Mouse (Mus musculus) liver, embryonic 14.5 days (tissue): Measurements from ENCODE around the gene Ethe1. TPM values are rescaled to one million over a fixed set of nuclear protein-coding genes. Genes with fewer than 3 reads are reported as not detected.
"Not testable (repeated sequence)": the region's sequence is repeated elsewhere in the genome, so short reads cannot be mapped to it uniquely, and the experiment has no call there.

Experiments
- ATAC-seq: fragments of 200-750 bp; cut with Nextera tagmentation; 2 replicates; pipeline ENCODE4 v1.8.0; 2017; ENCODE audit warnings: moderate number of reproducible peaks, mild to moderate bottlenecking, moderate library complexity; ENCODE audit not compliant: insufficient read depth
- DNase-seq, 3 experiments: peaks; one replicate each; pipeline ENCODE4 v3.0.0-alpha.2; 2012 to 2013; ENCODE audit warnings: low read depth in 3 of 3, low spot score in 3 of 3
- H3K27ac ChIP-seq: fragments of 300-500 bp; sonication (generic); 2 replicates; pipeline ENCODE4 v1.5.1; 2014; ENCODE audit warnings: moderate library complexity, mild to moderate bottlenecking, control low read depth, inconsistent platforms
- H3K27me3 ChIP-seq: fragments of 300-500 bp; sonication (generic); 2 replicates; pipeline ENCODE4 v1.6.1; 2014; ENCODE audit warnings: mild to moderate bottlenecking, low read length, moderate library complexity; ENCODE audit not compliant: control insufficient read depth, insufficient read depth
- H3K36me3 ChIP-seq: fragments of 300-500 bp; sonication (generic); replicated peaks from 2 replicates; pipeline ENCODE4 v1.6.1; 2014; ENCODE audit warnings: low read depth; ENCODE audit not compliant: control insufficient read depth, insufficient read depth
- H3K4me1 ChIP-seq, 2 experiments: fragments of 200-500 bp in 1 of 2; fragments of 300-500 bp in 1 of 2; sonication (generic) in 1 of 2; replicated peaks; 2 replicates each; pipeline ENCODE4 v1.6.1; 2012 to 2014; ENCODE audit warnings: antibody characterized with exemption in 1 of 2, inconsistent platforms in 1 of 2, low read length in 1 of 2; ENCODE audit not compliant: control insufficient read depth in 2 of 2, insufficient read depth in 2 of 2
- H3K4me2 ChIP-seq: fragments of 300-500 bp; sonication (generic); 2 replicates; pipeline ENCODE4 v1.6.1; 2014; ENCODE audit warnings: low read depth, mild to moderate bottlenecking, control low read depth, moderate library complexity
- H3K4me3 ChIP-seq, 2 experiments: fragments of 200-500 bp in 1 of 2; fragments of 300-500 bp in 1 of 2; sonication (generic) in 1 of 2; 2 replicates each; pipeline ENCODE4 v1.5.1; 2012 to 2014; ENCODE audit warnings: low read depth in 2 of 2, low read length in 2 of 2, mild to moderate bottlenecking in 2 of 2, control low read depth in 1 of 2, inconsistent platforms in 1 of 2, moderate library complexity in 1 of 2; ENCODE audit not compliant: insufficient read depth in 1 of 2
- H3K9ac ChIP-seq: fragments of 300-500 bp; sonication (generic); replicated peaks from 2 replicates; pipeline ENCODE4 v1.6.1; 2014; ENCODE audit warnings: mild to moderate bottlenecking, control low read depth, moderate library complexity
- H3K9me3 ChIP-seq: fragments of 300-500 bp; sonication (generic); 2 replicates; pipeline ENCODE4 v1.6.1; 2016; ENCODE audit warnings: low read length, mixed read lengths; ENCODE audit not compliant: control insufficient read depth
- CTCF ChIP-seq: IDR thresholded peaks from 2 replicates; pipeline ENCODE4 v1.5.1; 2016; ENCODE audit warnings: antibody characterized with exemption, low read depth, control low read depth
- EP300 ChIP-seq: IDR thresholded peaks from 2 replicates; pipeline ENCODE4 v1.6.1; 2016; ENCODE audit warnings: antibody characterized with exemption, low read depth
- WGBS: fragments of 180-500 bp; shearing (Covaris S2); extraction: QIAGEN DNeasy Blood & Tissue Kit; methylation state at CpG from one replicate; pipeline ENCODE4 v1.1.7; 2014; ENCODE audit not compliant: insufficient replicate concordance; 5-methylcytosine and 5-hydroxymethylcytosine counted together
- polyA plus RNA-seq, 2 experiments: library from polyadenylated mRNA; depleted of rRNA in 1 of 2; stranded (reverse) in 1 of 2; unstranded in 1 of 2; fragments of >200 nt; fragmentation: Nextera tagmentation in 1 of 2; extraction: Ambion mirVana in 1 of 2; gene quantifications; 2 replicates each; pipeline versions ENCODE4 v1.2.1 to v1.2.3; 2012 to 2014

The Ethe1 gene
- polyA plus RNA-seq, 2 experiments: 14.8 to 24.8 TPM

DNA sequence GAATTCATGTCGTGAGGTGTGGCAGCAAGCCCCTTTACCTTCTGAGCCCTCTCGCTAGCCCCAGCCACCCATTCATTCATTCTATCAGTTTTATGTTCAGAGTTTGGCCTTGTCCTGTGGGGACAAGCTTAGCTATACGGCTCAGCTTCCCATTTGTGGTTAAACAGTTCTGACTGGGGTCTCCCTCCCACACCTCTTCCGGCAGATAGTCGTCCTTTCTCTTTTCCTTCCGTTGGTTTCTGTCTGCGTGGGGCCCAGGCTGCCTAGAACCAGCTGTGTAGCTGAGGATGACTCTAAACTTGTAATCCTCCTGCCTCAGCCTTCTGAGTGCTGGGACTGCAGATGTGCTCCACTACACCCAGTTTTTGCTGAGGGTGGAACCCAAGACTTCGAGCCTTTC is 30.4 kb downstream of the Ethe1 start:
- DNase-seq (no peak), ATAC-seq (no peak)
- Histone ChIP-seq H3K27me3 (peaks cover 6% of the 10 kb centered on the region), H3K9me3 (no peaks in the 10 kb centered on the region; the same call in 1 of the 2 replicates), H3K36me3 (no peaks in the 10 kb centered on the region), H3K4me2 (no peak overlapping the region), H3K4me3 (no peak overlapping the region), H3K4me1 (no peaks in the 10 kb centered on the region), H3K9ac (no peak overlapping the region), H3K27ac (no peak overlapping the region)
- 16% methylated on average over 8 of the region's 8 CpGs for WGBS
- TF ChIP-seq CTCF: no peak

DNA sequence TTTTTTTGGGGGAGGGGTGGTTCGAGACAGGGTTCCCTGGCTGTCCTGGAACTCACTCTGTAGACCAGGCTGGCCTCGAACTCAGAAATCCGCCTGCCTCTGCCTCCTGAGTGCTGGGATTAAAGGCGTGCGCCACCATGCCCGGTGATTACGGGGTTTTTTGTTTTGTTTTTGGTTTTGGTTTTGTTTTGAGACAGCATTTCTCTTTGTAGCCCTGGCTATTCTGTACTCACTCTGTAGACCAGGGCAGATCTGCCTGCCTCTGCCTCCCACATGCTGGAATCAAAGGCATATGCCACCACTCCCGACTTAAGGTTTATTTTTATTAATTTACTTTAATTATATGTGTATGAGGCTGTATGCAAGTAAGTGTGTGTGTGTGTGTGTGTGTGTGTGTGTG is 31.0 kb downstream of the Ethe1 start:
- not testable (repeated sequence) for DNase-seq, H3K9ac ChIP-seq, H3K4me1 ChIP-seq, H3K9me3 ChIP-seq, H3K36me3 ChIP-seq, H3K27ac ChIP-seq, H3K4me3 ChIP-seq, H3K27me3 ChIP-seq, ATAC-seq, H3K4me2 ChIP-seq
- 71% methylated on average over 8 of the region's 8 CpGs for WGBS

DNA sequence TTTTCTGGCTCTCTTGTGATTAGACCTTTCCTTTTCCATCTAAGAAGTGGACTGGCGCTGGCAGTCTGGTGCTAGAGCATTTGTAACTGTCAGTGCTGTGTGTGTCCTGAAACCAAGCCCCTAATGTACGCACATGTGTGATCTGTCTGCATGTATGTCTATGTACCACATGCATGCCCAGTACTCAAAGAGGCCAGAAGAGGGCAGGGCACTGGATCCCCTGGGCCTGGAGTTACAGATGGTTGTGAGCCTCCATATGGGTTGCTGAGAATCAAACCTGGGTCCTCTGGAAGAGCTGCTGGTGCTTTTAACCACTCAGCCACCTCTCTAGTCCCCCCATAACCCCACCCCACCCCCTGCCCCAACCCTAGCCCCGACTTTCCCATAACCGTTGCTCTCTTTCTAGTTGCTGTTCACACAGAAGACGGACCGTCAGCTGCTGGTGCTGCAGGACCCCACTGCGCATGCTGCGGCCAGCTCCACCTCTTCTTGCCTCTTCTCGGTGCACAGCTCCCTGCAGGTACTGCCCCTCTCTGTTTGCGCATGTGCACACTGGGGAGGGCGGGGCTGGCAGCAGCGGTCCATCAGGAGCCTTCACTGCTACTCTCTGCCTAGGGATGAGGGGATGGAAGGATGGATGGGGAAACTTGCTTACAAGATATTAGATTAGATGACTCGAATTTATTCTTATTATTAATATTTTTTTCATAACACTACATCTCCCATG is 32.5 kb downstream of the Ethe1 start:
- Histone ChIP-seq H3K36me3 (no peaks in the 10 kb centered on the region), H3K9me3 (no peaks in the 10 kb centered on the region; the same call in 1 of the 2 replicates), H3K4me3 (no peak overlapping the region), H3K4me1 (no peaks in the 10 kb centered on the region), H3K4me2 (no peak overlapping the region), H3K9ac (no peak overlapping the region), H3K27me3 (no peaks in the 10 kb centered on the region), H3K27ac (no peak overlapping the region)
- WGBS: 73% methylated on average over 13 of the region's 13 CpGs
- TF ChIP-seq CTCF (peak; percentile 31), EP300 (no peak)
- ATAC-seq: no peak
- no peak for DNase-seq

DNA sequence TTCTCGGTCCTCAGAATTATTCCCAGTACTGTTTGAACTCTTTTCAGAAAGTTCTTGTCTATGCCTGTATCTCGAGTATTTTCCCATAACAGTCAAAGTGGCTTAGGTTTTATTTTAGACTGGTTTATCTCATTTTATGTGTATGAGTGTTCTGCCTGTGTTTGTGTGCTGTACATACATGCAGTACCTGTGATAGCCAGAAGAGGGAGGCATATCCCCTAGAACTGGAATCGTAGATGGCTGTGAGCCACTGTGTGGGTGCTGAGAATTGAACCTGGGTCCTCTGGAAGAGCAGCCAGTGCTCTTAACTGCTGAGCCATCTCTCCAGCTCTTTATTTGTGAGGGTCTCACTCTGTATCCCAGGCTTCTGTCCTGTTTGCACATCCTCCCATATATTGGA is 33.9 kb downstream of the Ethe1 start:
- 64% methylated on average over 3 of the region's 3 CpGs for WGBS
- H3K4me1 ChIP-seq: no peaks in the 10 kb centered on the region
- DNase-seq (no peak), ATAC-seq (no peak)
- H3K9ac ChIP-seq: no peak overlapping the region
- no peak overlapping the region for H3K27ac ChIP-seq
- H3K9me3 ChIP-seq: no peaks in the 10 kb centered on the region; the same call in 1 of the 2 replicates
- no peaks in the 10 kb centered on the region for H3K36me3 ChIP-seq
- H3K4me2 ChIP-seq: no peak overlapping the region
- H3K4me3 ChIP-seq: no peak overlapping the region
- TF ChIP-seq CTCF (peak; percentile 66), EP300 (no peak)
- no peaks in the 10 kb centered on the region for H3K27me3 ChIP-seq

DNA sequence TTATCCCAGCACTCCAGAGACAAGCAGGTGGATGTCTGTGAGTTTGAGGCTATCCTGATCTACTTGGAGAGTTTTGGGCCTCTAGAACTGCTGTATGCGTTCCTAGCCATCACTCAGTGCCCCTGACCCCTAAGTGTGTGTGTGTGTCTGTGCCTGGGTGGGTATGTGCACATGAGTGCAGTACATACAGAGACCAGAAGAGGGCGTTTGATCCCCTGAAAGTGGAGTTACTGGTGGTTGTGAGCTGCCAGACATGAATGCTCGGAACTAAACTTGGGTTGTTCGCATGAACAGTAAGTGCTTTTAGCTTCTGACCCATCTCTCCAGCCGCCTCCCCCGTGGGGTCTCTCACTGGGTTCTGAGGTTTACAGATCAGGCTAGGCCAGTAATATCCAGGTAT is 35.6 kb downstream of the Ethe1 start:
- no peak overlapping the region for H3K9ac ChIP-seq
- WGBS: 62% methylated on average over 6 of the region's 6 CpGs
- H3K4me2 ChIP-seq: no peak overlapping the region
- H3K9me3 ChIP-seq: no peaks in the 10 kb centered on the region; the same call in 1 of the 2 replicates
- no peaks in the 10 kb centered on the region for H3K27me3 ChIP-seq
- no peak for ATAC-seq
- no peaks in the 10 kb centered on the region for H3K4me1 ChIP-seq
- peak; percentile 42 for TF ChIP-seq CTCF
- no peak for TF ChIP-seq EP300
- DNase-seq: no peak
- H3K36me3 ChIP-seq: no peaks in the 10 kb centered on the region
- no peak overlapping the region for H3K27ac ChIP-seq
- H3K4me3 ChIP-seq: no peak overlapping the region
